Mouse (Mus musculus) lung, adult 2 months (tissue): Measurements from ENCODE around the gene Cyp2d11.

ENCODE experiments used
- CTCF ChIP-seq: fragments of 200-500 bp; IDR thresholded peaks from 2 replicates; pipeline ENCODE4 v1.5.1; 2011; ENCODE audit warnings: mild to moderate bottlenecking, low read length, control low read depth; ENCODE audit not compliant: insufficient read depth
- POLR2A ChIP-seq: fragments of 200-500 bp; IDR thresholded peaks from 2 replicates; pipeline ENCODE4 v1.6.1; 2011; ENCODE audit warnings: low read depth, mild to moderate bottlenecking, control low read depth, low read length, borderline replicate concordance; ENCODE audit errors: extremely low read depth

GRCm38 (mm10) chr15:82422935-82423334 lies 29.1 kb upstream of the Cyp2d11 start:
- TF ChIP-seq POLR2A (no peak), CTCF (no peak)
